In the genomic region with DNA sequence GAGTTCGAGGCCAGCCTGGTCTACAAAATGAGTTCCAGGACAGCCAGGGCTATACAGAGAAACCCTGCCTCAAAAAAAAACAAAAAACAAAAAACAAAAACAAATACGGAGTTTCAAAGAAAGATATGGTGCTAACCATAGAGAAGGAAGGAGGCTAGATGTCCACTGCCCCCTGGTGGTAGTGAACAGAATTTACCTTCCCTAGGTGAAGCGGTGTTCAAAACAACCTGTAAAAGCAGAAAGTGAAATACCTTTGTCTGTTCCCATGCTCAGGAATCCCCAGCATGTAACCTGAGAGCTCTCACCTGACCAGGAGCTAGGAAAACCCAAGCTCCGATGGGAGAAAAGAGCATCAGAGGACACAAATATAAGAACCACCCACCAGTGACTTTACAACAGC, we compare ENCODE assay signal across 10 mouse cellular contexts.
DNase-seq lines count a peak whose midpoint lies in the region.
"Had no signal": no experiment of that assay in that cellular context is flagged by ENCODE, and none has a peak within 500 bp of the region (broad histone marks: within the 10 kb centered on the region; RNA-seq: fewer than 3 reads in every experiment).

No protein-coding gene starts in this region.

- 66% methylated on average over 4 of the region's 4 CpGs for WGBS in heart, embryonic 10.5 days

- no peaks in the 10 kb centered on the region for H3K27me3 ChIP-seq in heart, embryonic 10.5 days (ENCODE audit: insufficient read depth, poor library complexity, severe bottlenecking)
- H3K27me3 ChIP-seq: midbrain, embryonic 12.5 days; stomach, embryonic 15.5 days had no signal

- no peaks in the 10 kb centered on the region for H3K9me3 ChIP-seq in heart, embryonic 10.5 days
- H3K9me3 ChIP-seq: midbrain, embryonic 12.5 days; stomach, embryonic 15.5 days had no signal

- intact Hi-C loops in heart, postnatal 10 days (cut with DNase I) = loop anchor here (5.0 kb wide), 2 partner anchors 76 to 511 kb away; no protein-coding TSS in a partner anchor
- intact Hi-C loops in left cerebral cortex, postnatal 10 days (cut with DNase I) = no loop called here

- no peaks in the 10 kb centered on the region for H3K36me3 ChIP-seq in heart, embryonic 10.5 days
- H3K36me3 ChIP-seq: midbrain, embryonic 12.5 days; stomach, embryonic 15.5 days had no signal

- no peak overlapping the region for H3K27ac ChIP-seq in heart, embryonic 10.5 days
- H3K27ac ChIP-seq: midbrain, embryonic 12.5 days; stomach, embryonic 15.5 days had no signal

- no peak overlapping the region for H3K4me3 ChIP-seq in heart, embryonic 10.5 days
- H3K4me3 ChIP-seq: midbrain, embryonic 12.5 days; stomach, embryonic 15.5 days had no signal

- 0 out of 2 replicates have a peak, but pooled peaks cover 3% of the 10 kb centered on the region for H3K4me1 ChIP-seq in heart, embryonic 10.5 days
- H3K4me1 ChIP-seq: midbrain, embryonic 12.5 days; stomach, embryonic 15.5 days had no signal

- DNase-seq in heart, postnatal 10 days = peak; percentile 6 to 30
- DNase-seq in heart, embryonic 10.5 days (ENCODE audit: low spot score) = no peak
- DNase-seq in 3T3-L1 (ENCODE audit: low read depth, low spot score) (peak; percentile 51), WW6 (ENCODE audit: low read depth, low spot score) (peak; percentile 39)
- DNase-seq in kidney, postnatal 14 days = peak; percentile 10
- DNase-seq in cerebellum, adult 9-11 months = no peak
- DNase-seq in left cerebral cortex, postnatal 10 days (ENCODE audit: extremely low spot score in 1 of 2, low spot score in 2 of 2) = no peak
- DNase-seq in right cerebral cortex, postnatal 36 days (ENCODE audit: low spot score in 2 of 2) = no peak

Comparison
In these comparisons a context has a peak if more than half of its experiments do, and no peak if none do; other contexts are left out.
1. DNase-seq: peak in heart, postnatal 10 days (2 of 2), 3T3-L1 (single experiment), WW6 (single experiment) and kidney, postnatal 14 days (single experiment); none in heart, embryonic 10.5 days (single experiment), cerebellum, adult 9-11 months (single experiment), left cerebral cortex, postnatal 10 days (0 of 2) and right cerebral cortex, postnatal 36 days (0 of 2).